Mouse (Mus musculus) CD4-positive, CD25-positive, alpha-beta regulatory T cell, adult 4 months (primary cell): ENCODE data around the gene Auts2. TPM values are rescaled to one million over a fixed set of nuclear protein-coding genes. Genes with fewer than 3 reads are reported as not detected.

ENCODE experiments used
- ATAC-seq: one replicate; pipeline ENCODE4 v1.8.0; 2017
- polyA plus RNA-seq, 2 experiments: library from polyadenylated mRNA; unstranded; fragments of 100-300 nt; shearing (Covaris generic); gene quantifications; one replicate each; pipeline ENCODE4 v1.2.1; 2017

The Auts2 gene
- polyA plus RNA-seq, 2 experiments from 2014 or later = 0.75 TPM; not detected in 1

- ATAC-seq = no peak
These were observed 716.5 kb downstream of the Auts2 start for GRCm38 (mm10) chr5:131826362-131827261.

GRCm38 (mm10) chr5:131825421-131825820, 717.7 kb downstream of the Auts2 start:
- no peak for ATAC-seq

- ATAC-seq = no peak
These were observed 718.8 kb downstream of the Auts2 start for GRCm38 (mm10) chr5:131824197-131824991.

DNA sequence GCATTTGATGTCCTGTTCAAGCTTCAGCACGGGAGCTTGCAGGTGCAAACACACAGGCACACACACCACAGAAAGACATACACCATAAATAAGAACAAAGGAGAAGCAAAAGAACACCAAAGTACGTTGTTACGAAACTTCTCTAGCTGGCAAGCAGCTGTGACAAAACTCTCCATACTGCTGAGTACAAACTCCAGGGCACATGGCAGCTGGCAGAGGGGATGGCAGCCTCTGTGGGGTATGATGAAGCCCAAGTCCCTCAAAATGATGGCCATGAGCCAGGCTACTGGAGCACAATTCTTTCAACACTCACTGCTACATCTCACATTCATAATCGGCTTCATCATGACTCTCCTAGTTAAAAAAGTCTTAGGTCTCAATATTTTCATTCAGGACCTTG, 721.7 kb downstream of the Auts2 start:
- no peak for ATAC-seq

GRCm38 (mm10) chr5:131819251-131819691, 723.9 kb downstream of the Auts2 start:
- no peak for ATAC-seq

- ATAC-seq = no peak
These were observed 727.6 kb downstream of the Auts2 start for GRCm38 (mm10) chr5:131815498-131815897.

- ATAC-seq = no peak
These were observed 728.6 kb downstream of the Auts2 start for GRCm38 (mm10) chr5:131814503-131815003.

GRCm38 (mm10) chr5:131813952-131814502, 729.1 kb downstream of the Auts2 start:
- no peak for ATAC-seq

- no peak for ATAC-seq
These were observed 729.8 kb downstream of the Auts2 start for GRCm38 (mm10) chr5:131813331-131813781.

GRCm38 (mm10) chr5:131812483-131813063, 730.6 kb downstream of the Auts2 start:
- ATAC-seq = no peak

DNA sequence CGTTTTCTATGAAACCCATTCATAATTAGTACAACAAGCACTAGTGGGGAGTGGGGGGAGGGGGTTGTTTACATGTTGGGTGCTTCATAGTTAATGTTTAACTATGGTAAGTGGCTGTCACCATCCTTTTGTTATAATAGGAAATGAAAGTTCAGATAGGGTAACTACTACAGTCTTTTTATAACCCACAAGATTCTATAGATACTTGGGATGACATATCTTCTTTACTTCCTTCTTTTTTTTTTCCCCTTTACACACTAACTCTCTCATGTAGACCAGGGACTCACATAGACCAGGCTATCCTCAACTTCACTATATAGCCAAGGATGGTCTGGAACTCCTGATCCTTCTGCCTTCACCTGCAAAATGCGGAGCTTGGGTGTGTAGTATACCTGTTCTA, 736.8 kb downstream of the Auts2 start:
- ATAC-seq = no peak

DNA sequence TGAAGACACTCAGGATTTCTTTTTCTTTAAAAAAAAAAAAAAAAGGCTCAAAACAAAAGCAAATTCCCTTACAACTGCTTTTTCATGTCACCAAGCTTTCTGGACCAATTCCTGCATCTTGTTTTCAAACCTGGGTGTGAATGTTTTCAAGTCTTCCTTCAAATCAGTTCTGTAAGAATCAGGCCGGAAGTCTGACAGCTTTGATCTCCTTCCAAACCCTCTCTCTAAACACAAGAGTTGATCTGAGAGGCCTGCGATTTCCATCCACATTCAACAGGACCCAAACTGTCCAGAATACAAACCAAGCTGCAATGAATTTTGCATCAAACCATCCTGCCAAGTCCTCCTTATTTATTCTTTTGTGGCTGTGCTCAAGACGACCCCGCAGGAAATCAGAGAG, 737.9 kb downstream of the Auts2 start:
- no peak for ATAC-seq

- ATAC-seq = no peak
These were observed 739.5 kb downstream of the Auts2 start for GRCm38 (mm10) chr5:131803609-131804008.

DNA sequence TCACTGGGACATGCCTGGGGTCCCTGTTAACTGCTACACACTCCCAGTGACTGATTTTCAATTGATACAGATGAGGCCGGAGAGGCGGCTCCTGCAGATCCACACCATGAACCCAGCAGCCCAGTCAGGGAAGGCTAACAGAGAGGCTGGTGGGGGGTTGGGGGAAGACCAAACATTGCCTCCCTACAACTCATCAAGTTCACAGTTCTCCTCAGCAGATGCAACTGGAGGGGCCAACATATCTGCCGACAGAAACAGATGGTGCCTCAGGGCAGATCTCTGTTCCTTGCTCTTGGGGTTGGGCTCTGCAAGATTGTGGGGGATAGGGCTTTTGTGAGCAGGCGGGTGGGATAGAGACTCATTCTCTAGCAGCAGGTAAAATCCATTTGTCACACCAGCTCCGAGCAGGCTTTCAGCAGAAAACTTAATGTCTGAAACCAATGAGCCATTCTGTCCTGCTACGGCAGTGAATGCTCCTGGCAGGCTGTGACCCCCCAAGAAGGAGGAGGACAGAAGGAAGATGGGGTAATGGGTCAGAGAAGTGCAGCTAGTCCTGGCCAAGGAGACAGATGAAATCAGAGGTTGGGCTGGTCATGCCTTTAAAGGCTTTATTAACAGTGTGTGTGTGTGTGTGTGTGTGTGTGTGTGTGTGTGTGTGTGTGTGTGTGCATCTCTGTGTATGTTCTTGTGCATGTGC, 740.7 kb downstream of the Auts2 start:
- ATAC-seq = no peak

DNA sequence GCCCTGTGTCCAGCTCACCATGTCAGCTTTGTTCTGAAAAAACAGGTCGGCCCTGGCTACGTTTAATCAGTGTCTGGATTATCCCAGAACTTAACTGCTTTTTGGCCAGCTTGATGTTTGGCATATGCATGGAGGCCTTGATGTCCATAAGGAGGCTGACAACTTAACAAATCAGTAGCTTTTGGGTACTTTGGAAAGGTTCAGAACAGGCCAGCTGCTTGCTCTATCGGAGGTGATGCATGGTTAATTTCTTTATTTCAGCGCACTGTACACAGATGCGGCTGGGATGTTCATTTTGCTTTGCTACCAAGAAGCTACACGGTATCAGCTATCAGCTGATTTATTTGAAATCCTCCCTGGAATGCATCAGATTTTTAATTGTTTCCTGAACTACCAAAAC, 741.2 kb downstream of the Auts2 start:
- ATAC-seq = no peak

- no peak for ATAC-seq
These were observed 744.8 kb downstream of the Auts2 start for GRCm38 (mm10) chr5:131798373-131798772.

GRCm38 (mm10) chr5:131797044-131797443, 746.1 kb downstream of the Auts2 start:
- no peak for ATAC-seq

DNA sequence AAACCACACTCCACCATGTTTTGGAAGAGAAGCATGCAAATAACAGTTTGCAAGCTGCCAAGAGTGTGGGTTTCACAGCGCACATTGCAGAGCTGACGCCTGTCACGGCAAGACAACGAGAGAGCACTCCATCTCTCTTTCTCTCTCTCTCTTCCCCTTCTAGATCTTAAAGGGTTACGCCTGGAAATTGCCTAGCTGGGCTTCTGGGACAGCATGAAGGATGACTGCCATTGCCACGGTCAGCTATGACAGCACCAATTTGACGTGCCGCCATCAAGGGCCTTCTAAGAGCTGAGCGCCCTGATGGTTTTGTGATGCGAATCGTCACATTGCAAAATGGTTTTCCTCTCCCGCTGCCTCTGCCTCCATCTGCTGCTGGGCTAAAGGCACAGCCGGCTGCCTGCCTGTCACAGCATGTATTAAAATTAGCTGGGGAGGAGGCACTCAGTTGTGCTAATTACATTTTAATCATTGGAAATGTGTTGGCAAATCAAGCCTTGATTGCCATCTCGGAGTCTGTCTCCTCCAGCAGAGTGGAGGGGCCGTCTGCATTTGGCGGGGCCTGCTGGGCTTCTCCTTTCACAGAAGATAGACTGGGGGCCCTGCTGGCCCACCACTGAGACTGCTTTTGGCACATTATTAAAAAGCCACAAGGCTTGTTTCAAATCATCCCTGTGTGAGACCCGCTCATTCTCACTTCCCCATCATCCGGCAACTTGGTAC, 748.6 kb downstream of the Auts2 start:
- no peak for ATAC-seq

DNA sequence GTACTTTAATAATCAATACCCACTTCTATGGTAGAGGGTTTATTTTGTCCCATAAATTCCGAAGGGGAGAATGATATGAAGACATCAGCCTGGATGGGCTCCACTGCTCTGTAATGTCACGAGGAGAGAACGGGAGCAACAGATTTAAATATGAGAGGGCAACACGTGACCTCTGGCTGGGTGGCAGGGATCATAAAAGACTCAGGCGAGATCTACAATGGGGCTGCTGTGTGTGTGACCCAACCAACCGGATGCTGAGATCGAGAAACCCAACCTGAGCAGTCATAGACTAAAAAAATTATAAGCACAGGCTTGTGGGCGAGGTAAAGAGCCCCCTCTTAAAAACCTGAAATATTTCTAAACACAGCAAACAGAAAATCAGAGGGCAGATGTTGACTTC, 753.5 kb downstream of the Auts2 start:
- ATAC-seq = no peak

- no peak for ATAC-seq
These were observed 755.1 kb downstream of the Auts2 start for GRCm38 (mm10) chr5:131788008-131788407.

DNA sequence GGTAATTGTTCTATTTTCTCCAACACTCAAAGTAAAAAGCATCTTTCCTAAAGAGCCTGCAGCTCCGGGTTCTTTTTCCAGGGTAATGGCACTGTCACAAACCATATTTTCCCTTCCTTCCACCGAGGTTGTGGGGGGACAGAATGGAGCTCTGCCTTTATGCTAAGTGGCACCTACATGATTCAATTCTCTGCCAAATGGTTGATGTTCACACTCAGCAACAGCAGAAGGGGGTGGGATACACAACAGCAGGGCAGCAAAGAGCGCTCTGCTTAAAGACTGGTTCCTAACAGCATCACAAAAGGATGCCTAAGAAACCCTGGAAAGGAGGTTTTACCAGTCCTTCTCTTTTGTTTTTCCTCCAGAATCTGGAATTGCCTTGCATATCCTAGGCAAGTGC, 759.9 kb downstream of the Auts2 start:
- ATAC-seq = no peak
